Mouse (Mus musculus) embryo, embryonic 11 days (tissue): ENCODE results near the gene Cep104.

Experiments
- DNase-seq: peaks from one replicate; pipeline ENCODE4 v3.0.0-alpha.2; 2015

The Cep104 gene

GRCm38 (mm10) chr4:154053065-154053464 is 78.1 kb downstream of the Cep104 start:
- no peak for DNase-seq

GRCm38 (mm10) chr4:154055482-154055881 is 80.5 kb downstream of the Cep104 start:
- DNase-seq: no peak

- no peak for DNase-seq
These were observed 81.1 kb downstream of the Cep104 start for GRCm38 (mm10) chr4:154056046-154056445.

GRCm38 (mm10) chr4:154056661-154057060 is 81.7 kb downstream of the Cep104 start:
- DNase-seq: no peak

GRCm38 (mm10) chr4:154057696-154058095 is 82.7 kb downstream of the Cep104 start:
- no peak for DNase-seq
